In the genomic region with DNA sequence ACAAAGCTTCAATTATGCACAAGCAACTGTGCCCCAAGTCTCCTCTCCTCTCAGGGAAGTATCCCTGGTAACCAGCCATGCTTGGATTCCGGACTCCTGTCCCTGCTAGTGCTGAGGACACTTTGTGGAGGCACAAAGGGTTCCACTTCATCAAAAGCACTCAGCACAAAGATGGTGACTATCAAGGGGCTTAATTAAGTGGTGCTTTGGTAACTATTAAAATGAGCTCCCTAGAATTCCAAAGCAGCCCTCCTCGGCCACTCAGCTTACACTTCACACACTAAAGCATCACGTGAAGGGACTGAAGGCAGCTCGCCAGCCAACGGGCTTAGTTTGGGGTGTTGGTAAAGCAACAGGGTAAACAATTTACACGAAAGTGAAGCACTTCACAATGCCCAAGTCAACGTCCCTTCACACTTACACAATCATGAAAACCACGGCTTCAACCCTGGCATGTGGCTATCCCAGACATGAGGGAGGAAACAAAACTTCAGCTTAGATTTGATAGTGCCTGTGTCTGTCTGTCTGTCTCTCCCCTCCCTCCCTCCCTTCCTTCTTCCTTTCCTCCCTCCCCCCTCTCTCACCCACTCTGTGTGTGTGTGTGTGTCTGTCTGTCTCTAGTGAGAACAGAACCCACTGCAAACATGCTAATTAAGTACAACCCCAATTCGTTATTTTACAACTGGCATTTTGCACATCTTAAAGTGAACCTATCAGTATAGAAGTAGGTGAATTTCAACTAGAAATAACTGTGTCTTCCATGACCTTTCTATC, we compare ENCODE assay signal across 11 mouse cellular contexts. TPM values are rescaled to one million over a fixed set of nuclear protein-coding genes. Genes with fewer than 3 reads are reported as not detected.
DNase-seq lines count a peak whose midpoint lies in the region; ATAC-seq lines count a peak whose summit lies in the region.
"Had no signal": no experiment of that assay in that cellular context is flagged by ENCODE, and none has a peak within 500 bp of the region (broad histone marks: within the 10 kb centered on the region; RNA-seq: fewer than 3 reads in every experiment).

No protein-coding gene starts in this region.

- no peak overlapping the region for H3K4me3 ChIP-seq in heart, embryonic 13.5 days
- no peak overlapping the region for H3K4me3 ChIP-seq in heart, embryonic 11.5 days (ENCODE audit: low read depth, low read length)
- H3K4me3 ChIP-seq in hindbrain, embryonic 15.5 days: no peak overlapping the region
- no peak overlapping the region for H3K4me3 ChIP-seq in midbrain, embryonic 14.5 days (replicated peaks; ENCODE audit: low read depth, low read length)

- 33% methylated on average over 9 of the region's 9 CpGs for WGBS in heart, embryonic 13.5 days
- 51% methylated on average over 9 of the region's 9 CpGs for WGBS in heart, embryonic 11.5 days (ENCODE audit: insufficient replicate concordance)
- WGBS in hindbrain, embryonic 15.5 days: 29% methylated on average over 9 of the region's 9 CpGs
- 23% methylated on average over 9 of the region's 9 CpGs for WGBS in midbrain, embryonic 14.5 days

- peak overlapping the region; percentile 28 for H3K4me2 ChIP-seq in heart, embryonic 13.5 days
- H3K4me2 ChIP-seq in heart, embryonic 11.5 days: no peak overlapping the region
- no peak overlapping the region for H3K4me2 ChIP-seq in hindbrain, embryonic 15.5 days
- no peak overlapping the region for H3K4me2 ChIP-seq in midbrain, embryonic 14.5 days (ENCODE audit: low read length)

- peaks cover 6% of the 10 kb centered on the region for H3K36me3 ChIP-seq in heart, embryonic 13.5 days
- H3K36me3 ChIP-seq in heart, embryonic 11.5 days (ENCODE audit: control insufficient read depth, insufficient read depth, low read length): no peaks in the 10 kb centered on the region
- no peaks in the 10 kb centered on the region for H3K36me3 ChIP-seq in hindbrain, embryonic 15.5 days
- H3K36me3 ChIP-seq in midbrain, embryonic 14.5 days (ENCODE audit: control insufficient read depth, insufficient read depth, low read length): no peaks in the 10 kb centered on the region

- no peaks in the 10 kb centered on the region for H3K27me3 ChIP-seq in heart, embryonic 13.5 days (replicated peaks)
- no peaks in the 10 kb centered on the region for H3K27me3 ChIP-seq in heart, embryonic 11.5 days (ENCODE audit: control insufficient read depth, insufficient read depth, low read length)
- no peaks in the 10 kb centered on the region for H3K27me3 ChIP-seq in hindbrain, embryonic 15.5 days
- H3K27me3 ChIP-seq in midbrain, embryonic 14.5 days (ENCODE audit: control insufficient read depth, insufficient read depth, low read length): no peaks in the 10 kb centered on the region

- no peak overlapping the region for H3K27ac ChIP-seq in heart, embryonic 13.5 days (replicated peaks)
- no peak overlapping the region for H3K27ac ChIP-seq in heart, embryonic 11.5 days (ENCODE audit: low read depth, low read length)
- no peak overlapping the region for H3K27ac ChIP-seq in hindbrain, embryonic 15.5 days (replicated peaks)
- H3K27ac ChIP-seq in midbrain, embryonic 14.5 days (replicated peaks; ENCODE audit: low read depth, low read length): no peak overlapping the region
- H3K27ac ChIP-seq: macrophage had no signal

- DNase-seq in midbrain, embryonic 14.5 days: peak; percentile 69
- no peak for DNase-seq in cerebellum, postnatal 25 days
- DNase-seq in urinary bladder, postnatal 25 days (ENCODE audit: low spot score): no peak
- DNase-seq in gastrocnemius, postnatal 25 days: no peak
- DNase-seq: adrenal gland, postnatal 14 days; kidney, postnatal 4 days had no signal

- no peak overlapping the region for H3K9ac ChIP-seq in heart, embryonic 13.5 days
- H3K9ac ChIP-seq in heart, embryonic 11.5 days (ENCODE audit: low read depth, low read length): no peak overlapping the region
- no peak overlapping the region for H3K9ac ChIP-seq in hindbrain, embryonic 15.5 days
- no peak overlapping the region for H3K9ac ChIP-seq in midbrain, embryonic 14.5 days (replicated peaks; ENCODE audit: low read length)

- no peak for ATAC-seq in heart, embryonic 13.5 days (ENCODE audit: extremely low read depth, insufficient number of reproducible peaks, low FRiP score, low TSS enrichment)
- ATAC-seq in heart, embryonic 11.5 days (replicated peaks; ENCODE audit: insufficient number of reproducible peaks, low FRiP score, low TSS enrichment): no peak
- peak; percentile 45; the same call in 1 of the 2 replicates for ATAC-seq in common myeloid progenitor, adult 5-6 weeks (replicated peaks; ENCODE audit: low read depth, poor library complexity, severe bottlenecking)
- peak; percentile 86 for ATAC-seq in hindbrain, embryonic 15.5 days (ENCODE audit: low FRiP score, low read depth)
- peak; percentile 69; the same call in 1 of the 2 replicates for ATAC-seq in midbrain, embryonic 14.5 days (ENCODE audit: low FRiP score, low TSS enrichment)

- H3K4me1 ChIP-seq in heart, embryonic 13.5 days: peaks cover 29% of the 10 kb centered on the region
- peaks cover 14% of the 10 kb centered on the region; the same call in 1 of the 2 replicates for H3K4me1 ChIP-seq in heart, embryonic 11.5 days (ENCODE audit: control insufficient read depth, insufficient read depth, low read length)
- no peaks in the 10 kb centered on the region for H3K4me1 ChIP-seq in hindbrain, embryonic 15.5 days (replicated peaks)
- no peaks in the 10 kb centered on the region for H3K4me1 ChIP-seq in midbrain, embryonic 14.5 days (ENCODE audit: control insufficient read depth, insufficient read depth, low read length)

- H3K9me3 ChIP-seq in heart, embryonic 13.5 days: no peaks in the 10 kb centered on the region
- H3K9me3 ChIP-seq in heart, embryonic 11.5 days (replicated peaks; ENCODE audit: control insufficient read depth, low read length): no peaks in the 10 kb centered on the region
- H3K9me3 ChIP-seq in hindbrain, embryonic 15.5 days: no peaks in the 10 kb centered on the region
- H3K9me3 ChIP-seq in midbrain, embryonic 14.5 days (ENCODE audit: control insufficient read depth, low read length): no peaks in the 10 kb centered on the region

RNA-seq across cellular contexts. Expression of a gene that starts 27.9 kb away (rescaled TPM):
- polyA plus RNA-seq in heart, embryonic 13.5 days (2015; fragmentation: Nextera tagmentation; extraction: Ambion mirVana): 32.9 and 33.3 TPM in 2 replicates
- polyA plus RNA-seq in heart, embryonic 11.5 days (2014; fragmentation: Nextera tagmentation; extraction: Ambion mirVana): 33.7 and 35.2 TPM in 2 replicates
- 16.7 and 28.6 TPM in 2 replicates for total RNA-seq in common myeloid progenitor, adult 5-6 weeks (2017)
- polyA plus RNA-seq in hindbrain, embryonic 15.5 days (2015; fragmentation: Nextera tagmentation; extraction: Ambion mirVana): 23.3 and 25.4 TPM in 2 replicates
- polyA plus RNA-seq in midbrain, embryonic 14.5 days (2014; fragmentation: Nextera tagmentation; extraction: Ambion mirVana): 24.3 and 26.8 TPM in 2 replicates
- total RNA-seq in gastrocnemius, postnatal 25 days (2021): 10 to 100 TPM; 38.0 to 42.0 TPM

Comparison
In these comparisons a context has a peak if more than half of its experiments do, and no peak if none do; other contexts are left out.
1. ATAC-seq: peak in common myeloid progenitor, adult 5-6 weeks (single experiment), hindbrain, embryonic 15.5 days (single experiment) and midbrain, embryonic 14.5 days (single experiment); none in heart, embryonic 13.5 days (single experiment) and heart, embryonic 11.5 days (single experiment).